Mouse (Mus musculus) MEL (cell line): ENCODE data around the gene Cebpzos.

Experiments used
- CTCF ChIP-seq, 3 experiments: IDR thresholded peaks in 2 of 3; conservative IDR thresholded peaks in 1 of 3; 2 replicates each; pipeline ENCODE4 v1.5.1; 2011 to 2012; ENCODE audit warnings: low read length in 3 of 3, low read depth in 2 of 3, mild to moderate bottlenecking in 2 of 3, improper control_type of control experiment in 1 of 3, inconsistent platforms in 1 of 3, mixed read lengths in 1 of 3, moderate library complexity in 1 of 3; ENCODE audit not compliant: control insufficient read depth in 1 of 3, insufficient read depth in 1 of 3, poor library complexity in 1 of 3, severe bottlenecking in 1 of 3
- MAZ ChIP-seq: IDR thresholded peaks from 2 replicates; pipeline ENCODE4 v1.6.1; 2012; ENCODE audit warnings: low read depth, mild to moderate bottlenecking, inconsistent platforms, low read length, improper control_type of control experiment
- POLR2AphosphoS5 ChIP-seq: IDR thresholded peaks from 2 replicates; pipeline ENCODE4 v1.6.1; 2012; ENCODE audit warnings: low read depth, borderline replicate concordance, mild to moderate bottlenecking, inconsistent platforms, low read length, moderate library complexity, mixed read lengths
- RCOR1 ChIP-seq: IDR thresholded peaks from 2 replicates; pipeline ENCODE4 v1.6.1; 2012; ENCODE audit warnings: low read depth, mild to moderate bottlenecking, inconsistent platforms, low read length, improper control_type of control experiment
- USF1 ChIP-seq: IDR thresholded peaks from 2 replicates; pipeline ENCODE4 v1.6.1; 2014; ENCODE audit warnings: low read depth, mild to moderate bottlenecking, inconsistent platforms, low read length, improper control_type of control experiment, moderate library complexity

DNA sequence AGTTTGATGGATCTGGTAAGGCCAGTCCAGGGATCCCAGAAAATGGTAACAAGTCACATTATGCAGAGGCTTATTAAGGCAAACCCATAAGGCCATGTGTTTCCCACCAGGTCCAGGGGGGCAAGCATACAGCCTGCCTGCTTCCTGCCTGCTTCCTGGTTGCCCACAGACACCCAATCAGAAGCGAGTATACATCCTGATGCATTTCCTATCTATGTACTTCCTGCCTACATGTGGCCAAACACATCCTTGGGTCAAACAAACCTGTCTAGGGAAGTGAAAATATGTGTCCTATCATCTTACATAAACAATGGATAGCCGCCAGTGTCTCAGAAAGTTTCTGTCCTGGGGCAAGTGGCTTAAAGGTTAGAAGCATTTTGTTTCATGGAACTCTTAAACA is 13.1 kb upstream of the Cebpzos start:
- no peak for TF ChIP-seq CTCF (IDR thresholded peaks at IDR 0.05 in 2 of 3, conservative IDR thresholded peaks at IDR 0.05 in 1 of 3; ENCODE audit: control insufficient read depth in 1 of 3, insufficient read depth in 1 of 3, low read depth in 2 of 3, low read length in 3 of 3, poor library complexity in 1 of 3, severe bottlenecking in 1 of 3)
- no peak for TF ChIP-seq USF1
- no peak for TF ChIP-seq MAZ
- no peak for TF ChIP-seq RCOR1
- TF ChIP-seq POLR2AphosphoS5: no peak
